Mouse (Mus musculus) CD4-positive, CD25-positive, alpha-beta regulatory T cell, adult 2 months (primary cell): Measurements from ENCODE around the gene Msx1.
"Not testable (repeated sequence)": the region's sequence is repeated elsewhere in the genome, so short reads cannot be mapped to it uniquely, and the experiment has no call there.

Experiments
- DNase-seq: peaks from one replicate; pipeline ENCODE4 v3.0.0-alpha.2; 2012; ENCODE audit warnings: low read depth, low spot score

Msx1 gene

DNA sequence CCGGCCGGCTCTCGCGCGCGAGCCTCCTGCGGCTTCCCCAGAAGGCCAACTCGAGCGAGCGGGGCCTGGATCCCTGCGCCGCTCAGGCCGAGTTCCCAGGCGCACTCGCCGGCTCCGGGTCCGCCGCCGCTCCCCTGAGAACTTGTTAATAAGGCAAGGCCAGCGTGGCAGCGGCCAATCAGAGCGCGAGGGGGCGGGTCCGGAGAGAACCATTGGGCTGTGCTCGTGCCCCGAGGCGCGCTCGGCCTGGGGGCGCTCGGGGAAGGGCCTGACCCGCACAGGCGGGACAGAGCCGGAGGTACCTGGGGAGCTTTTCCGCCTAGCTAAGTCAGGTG lies at the start of gene Msx1:
Msx1 (minus strand) TSS at position 123 of the 335 bp plus-strand sequence.
- no peak for DNase-seq

GRCm38 (mm10) chr5:37865471-37865870 lies 41.1 kb upstream of the Msx1 start:
- no peak for DNase-seq

DNA sequence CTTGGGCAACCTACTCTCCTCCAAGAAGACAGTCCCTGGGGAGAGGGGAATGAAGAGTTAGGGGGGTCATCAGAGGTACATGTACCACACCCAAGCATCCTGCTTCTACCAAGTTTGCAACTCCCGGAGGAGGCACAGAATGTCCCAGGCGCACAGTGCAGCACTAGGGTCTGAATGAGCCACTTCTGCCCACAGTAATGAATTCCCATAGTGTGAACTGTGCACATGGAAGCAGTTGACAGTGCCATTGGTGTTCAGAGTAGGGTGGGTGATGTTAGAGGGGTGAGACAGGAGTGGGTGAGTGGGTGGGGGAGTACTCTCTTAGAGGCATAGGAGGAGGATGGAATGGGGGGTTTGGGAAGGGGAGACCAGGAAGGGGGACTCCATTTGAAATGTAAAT lies 39.9 kb upstream of the Msx1 start:
- DNase-seq, result no peak

DNA sequence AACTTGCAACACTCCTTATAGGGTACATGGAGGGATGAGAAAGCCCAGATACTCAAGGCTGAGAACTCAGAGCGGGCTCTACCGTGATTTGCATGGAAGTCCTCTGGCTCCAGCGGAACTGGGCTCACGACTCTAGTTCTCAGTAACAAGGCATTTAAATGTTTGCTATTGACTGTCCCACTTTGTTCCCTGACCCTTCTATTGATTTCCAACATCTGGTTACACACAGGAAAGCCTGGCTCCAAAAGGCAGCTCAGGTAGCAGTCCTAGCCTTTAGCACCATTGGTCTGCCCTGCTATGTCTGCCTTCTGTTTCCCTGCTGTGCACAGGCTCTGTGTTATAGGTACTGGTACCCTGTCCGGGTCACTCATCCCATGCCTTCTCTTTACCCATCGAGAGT lies 36.5 kb upstream of the Msx1 start:
- DNase-seq, result no peak

DNA sequence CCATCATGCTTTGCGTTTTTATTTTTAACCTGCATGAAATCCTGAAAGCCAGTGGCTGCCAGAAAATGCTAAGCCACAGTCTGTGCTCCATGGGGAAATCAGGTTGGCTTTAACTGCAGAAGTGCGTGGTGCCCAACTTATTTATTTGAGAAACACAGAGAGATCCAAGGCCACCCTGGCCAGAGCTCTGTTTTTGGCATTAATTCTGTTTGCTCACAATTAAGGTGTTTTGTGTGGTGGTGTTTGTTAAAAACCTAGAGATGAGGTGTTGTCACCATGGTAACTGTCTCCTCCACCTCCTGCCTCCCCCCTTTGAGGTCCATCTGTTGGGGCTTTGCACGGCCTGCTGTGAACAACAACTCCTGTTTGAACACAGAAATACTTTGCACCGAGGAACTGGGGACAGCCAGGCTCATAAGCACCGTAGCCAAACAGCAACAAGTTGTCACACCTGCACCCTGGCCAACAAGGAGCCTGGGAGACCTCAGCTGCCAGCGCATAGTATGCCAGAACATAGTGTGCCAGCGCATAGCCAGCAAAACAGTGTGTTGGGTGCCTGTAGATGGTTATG lies 35.9 kb upstream of the Msx1 start:
- no peak for DNase-seq

- no peak for DNase-seq
Measured at GRCm38 (mm10) chr5:37857763-37858545, 33.6 kb upstream of the Msx1 start.

- no peak for DNase-seq
Measured at GRCm38 (mm10) chr5:37856057-37856456, 31.7 kb upstream of the Msx1 start.

- no peak for DNase-seq
Measured at GRCm38 (mm10) chr5:37854233-37854632, 29.9 kb upstream of the Msx1 start.

GRCm38 (mm10) chr5:37851305-37851982 lies 27.1 kb upstream of the Msx1 start:
- DNase-seq, result no peak

DNA sequence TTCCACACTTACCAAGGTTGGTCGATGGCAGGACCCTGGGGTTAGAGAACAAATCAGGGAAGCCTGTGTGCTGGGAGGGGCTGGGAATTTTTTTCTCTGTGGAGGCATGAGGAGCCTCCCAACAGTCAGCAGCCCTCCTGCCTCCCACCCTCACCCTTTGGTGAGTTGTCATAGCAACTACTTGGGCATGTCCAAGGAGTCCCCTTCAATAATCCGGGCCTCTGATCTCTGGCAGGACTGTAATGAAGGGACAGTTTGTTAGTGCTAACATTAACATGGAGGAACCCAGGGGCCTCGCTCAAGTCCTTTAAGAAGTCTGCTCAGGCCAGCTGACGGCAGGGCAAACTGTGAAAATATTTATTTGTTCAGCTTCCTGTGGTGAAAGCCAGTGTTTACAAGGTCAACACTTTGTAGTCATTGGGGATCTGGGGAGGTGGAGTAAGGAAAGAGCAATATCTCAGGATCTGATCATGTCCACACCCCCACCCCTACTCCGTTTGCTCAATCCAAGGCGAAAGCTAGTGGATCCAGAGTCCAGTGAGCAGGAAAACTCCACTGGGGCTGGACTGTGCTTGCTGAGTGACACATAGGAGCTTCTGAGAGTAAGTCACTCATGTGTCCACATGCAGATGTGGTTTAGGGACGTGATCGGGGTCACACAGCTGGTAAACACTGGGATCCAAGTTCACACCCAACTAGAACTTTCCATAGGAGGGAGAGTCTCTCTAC lies 24.8 kb upstream of the Msx1 start:
- DNase-seq, result no peak

GRCm38 (mm10) chr5:37836267-37836646 lies 11.9 kb upstream of the Msx1 start:
- DNase-seq, result no peak

DNA sequence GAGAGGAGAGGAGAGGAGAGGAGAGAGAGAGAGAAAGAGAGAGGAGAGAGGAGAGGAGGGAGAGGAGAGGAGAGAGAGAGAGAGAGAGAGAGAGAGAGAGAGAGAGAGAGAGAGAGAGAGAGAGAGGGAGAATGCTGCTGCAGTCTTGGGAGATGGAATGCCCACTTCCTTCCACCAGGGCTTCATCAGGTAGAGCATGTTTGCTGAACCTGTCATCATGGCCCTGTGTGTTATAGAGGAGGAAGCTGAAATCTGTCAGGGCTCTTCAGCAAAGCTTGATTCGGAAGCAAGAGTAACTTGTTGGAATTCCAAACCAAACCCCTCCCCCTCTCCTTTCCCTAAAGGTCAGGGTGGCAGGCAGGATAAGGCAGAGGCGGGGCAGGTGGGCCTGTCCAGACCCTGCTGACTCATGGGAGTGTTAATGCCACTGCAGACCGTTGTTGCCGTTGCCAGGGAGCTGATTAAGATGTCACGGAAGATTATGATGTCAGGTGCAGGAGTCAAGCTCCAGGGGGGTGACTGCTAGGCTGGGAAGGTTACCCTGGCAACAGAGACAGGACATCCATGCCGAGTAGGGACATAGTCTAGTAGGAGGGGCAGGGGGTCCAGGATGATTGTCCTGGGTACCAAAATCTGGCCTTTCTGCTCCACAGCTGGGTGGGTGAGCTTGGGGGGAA lies 11.3 kb upstream of the Msx1 start:
- DNase-seq, result no peak

DNA sequence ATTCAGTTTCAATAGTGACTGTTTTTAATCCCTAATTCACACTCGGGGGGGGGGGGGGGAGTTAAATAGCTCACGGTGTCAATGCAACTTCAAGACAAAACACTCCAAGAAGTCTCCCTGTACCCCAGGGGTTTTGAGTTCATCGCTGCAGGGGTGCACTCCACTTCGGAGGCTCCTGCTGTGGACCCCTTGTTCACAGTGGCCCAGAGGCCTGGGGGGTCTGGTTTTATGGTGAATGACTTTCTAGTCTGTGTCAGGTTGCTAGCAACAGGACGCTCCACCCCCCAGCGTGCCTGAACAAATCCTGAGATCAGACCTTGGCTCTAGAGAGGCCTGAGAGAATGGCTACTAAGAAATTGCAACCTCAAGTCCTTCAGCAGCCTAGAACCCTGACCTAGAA lies 8.4 kb upstream of the Msx1 start:
- DNase-seq, result no peak

- DNase-seq, result no peak
Measured at GRCm38 (mm10) chr5:37832031-37832430, 7.6 kb upstream of the Msx1 start.

DNA sequence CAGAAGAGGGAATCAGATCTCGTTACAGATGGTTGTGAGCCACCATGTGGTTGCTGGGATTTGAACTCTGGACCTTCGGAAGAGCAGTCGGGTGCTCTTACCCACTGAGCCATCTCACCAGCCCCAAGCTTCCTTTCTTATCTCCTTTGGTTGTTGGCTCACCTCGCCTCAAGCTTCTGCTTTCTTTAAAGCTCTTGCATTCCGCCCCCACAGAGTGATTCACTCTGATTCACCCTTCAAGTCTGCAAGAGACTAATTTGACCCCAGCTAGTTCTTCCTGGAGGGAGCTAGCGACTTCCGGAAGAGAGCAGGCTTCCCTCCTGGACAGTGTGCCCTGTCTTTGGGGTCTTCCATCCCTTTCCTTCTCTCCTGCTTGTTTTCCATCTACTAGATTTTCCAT lies 6.1 kb upstream of the Msx1 start:
- DNase-seq, result not testable (repeated sequence)

- no peak for DNase-seq
Measured at GRCm38 (mm10) chr5:37829926-37830325, 5.5 kb upstream of the Msx1 start.

GRCm38 (mm10) chr5:37829296-37829670 lies 4.9 kb upstream of the Msx1 start:
- no peak for DNase-seq

DNA sequence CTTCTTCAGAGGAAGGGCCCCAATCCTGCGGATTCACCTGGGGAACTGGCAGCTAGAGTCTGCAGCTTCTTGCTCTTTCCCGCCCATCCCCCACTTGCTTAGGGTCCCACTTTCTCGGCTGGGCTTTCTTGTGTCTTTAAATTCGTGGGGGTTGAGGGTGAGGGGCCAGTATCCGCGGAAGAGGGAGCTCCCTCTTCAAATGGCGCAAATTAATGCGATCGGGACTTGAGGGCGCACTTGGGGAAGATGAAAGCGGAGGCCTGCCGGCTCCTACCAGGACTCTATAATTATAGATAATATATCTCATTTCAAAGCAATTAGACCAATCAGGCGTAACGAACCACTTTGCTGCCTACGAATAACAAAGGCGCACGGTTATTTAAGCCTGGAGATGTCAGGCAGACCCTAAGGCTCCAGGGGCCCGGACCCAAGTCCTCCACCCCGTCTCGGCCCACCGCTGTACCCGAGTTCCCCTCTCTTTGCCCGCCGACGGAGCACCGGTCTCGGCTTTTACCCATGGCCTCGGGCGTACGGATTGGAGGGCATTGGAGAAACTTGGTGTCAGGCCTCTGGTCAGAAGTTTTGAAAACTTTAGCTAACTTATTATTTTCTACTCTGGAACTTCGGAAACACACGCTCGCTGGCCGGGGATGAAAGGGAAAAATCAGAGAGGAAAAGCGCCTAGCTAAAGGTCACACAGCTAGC lies 4.4 kb upstream of the Msx1 start:
- no peak for DNase-seq

DNA sequence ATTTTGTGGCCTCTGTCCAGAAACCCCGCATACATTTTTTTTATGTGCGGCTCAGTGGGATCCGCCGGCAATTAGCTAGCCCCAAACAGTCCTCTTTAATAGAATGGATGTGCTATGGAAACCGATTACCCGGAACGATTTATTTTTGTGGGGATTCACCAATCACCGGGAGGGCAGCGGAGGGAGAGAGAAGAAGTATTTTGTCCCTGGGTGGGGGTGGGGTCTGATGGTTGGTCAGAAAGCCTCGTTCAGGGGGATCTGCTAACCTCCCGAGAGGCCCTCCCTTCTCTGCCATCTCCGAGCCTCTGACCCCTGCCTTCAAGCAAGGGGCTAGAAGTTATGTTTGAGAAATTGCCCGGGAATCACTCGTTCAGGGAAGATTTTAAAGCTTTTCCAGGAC lies 3.6 kb upstream of the Msx1 start:
- DNase-seq, result no peak

DNA sequence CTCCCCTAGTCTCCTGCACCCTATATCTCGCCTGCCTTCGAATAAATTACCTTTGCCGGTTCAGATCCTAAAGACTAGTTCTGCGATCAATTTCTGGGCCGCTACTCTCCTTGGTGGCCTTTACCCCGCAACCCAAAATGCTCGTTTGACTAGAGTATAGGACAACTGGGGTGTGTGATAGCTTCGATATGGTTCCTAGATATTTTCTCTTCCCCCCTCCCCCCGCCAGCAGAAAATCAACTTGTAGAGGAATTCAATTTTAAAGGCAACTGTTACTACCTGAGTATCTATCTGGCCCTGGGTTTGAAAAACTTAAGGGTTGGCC lies 3.2 kb upstream of the Msx1 start:
- DNase-seq, result no peak
